Mouse (Mus musculus) forebrain, embryonic 16.5 days (tissue): ENCODE data around the gene Mrps11. TPM values are rescaled to one million over a fixed set of nuclear protein-coding genes. Genes with fewer than 3 reads are reported as not detected.

Source experiments
- ATAC-seq: fragments of 200-750 bp; cut with Nextera tagmentation; 2 replicates; pipeline ENCODE4 v1.8.0; 2017; ENCODE audit warnings: mild to moderate bottlenecking, moderate library complexity
- H3K27ac ChIP-seq: fragments of 300-500 bp; sonication (generic); 2 replicates; pipeline ENCODE4 v1.5.1; 2014; ENCODE audit warnings: low read length, control low read depth
- H3K27me3 ChIP-seq: fragments of 300-500 bp; sonication (generic); replicated peaks from 2 replicates; pipeline ENCODE4 v1.6.1; 2014; ENCODE audit warnings: low read length; ENCODE audit not compliant: control insufficient read depth, insufficient read depth
- H3K36me3 ChIP-seq: fragments of 300-500 bp; sonication (generic); 2 replicates; pipeline ENCODE4 v1.6.1; 2014; ENCODE audit not compliant: control insufficient read depth, insufficient read depth
- H3K4me1 ChIP-seq: fragments of 300-500 bp; sonication (generic); replicated peaks from 2 replicates; pipeline ENCODE4 v1.6.1; 2014; ENCODE audit warnings: low read length; ENCODE audit not compliant: control insufficient read depth, insufficient read depth
- H3K4me2 ChIP-seq: fragments of 300-500 bp; sonication (generic); 2 replicates; pipeline ENCODE4 v1.6.1; 2014; ENCODE audit warnings: mild to moderate bottlenecking, low read length, control low read depth
- H3K4me3 ChIP-seq: fragments of 300-500 bp; sonication (generic); replicated peaks from 2 replicates; pipeline ENCODE4 v1.5.1; 2014; ENCODE audit warnings: mild to moderate bottlenecking, low read length, control low read depth
- H3K9ac ChIP-seq: fragments of 300-500 bp; sonication (generic); replicated peaks from 2 replicates; pipeline ENCODE4 v1.6.1; 2014; ENCODE audit warnings: low read depth, low read length, control low read depth
- H3K9me3 ChIP-seq: fragments of 300-500 bp; sonication (generic); 2 replicates; pipeline ENCODE4 v1.6.1; 2016; ENCODE audit warnings: low read length; ENCODE audit not compliant: control insufficient read depth
- WGBS: fragments of 180-500 bp; shearing (Covaris S2); extraction: QIAGEN DNeasy Blood & Tissue Kit; methylation state at CpG from one replicate; pipeline ENCODE4 v1.1.7; 2014; 5-methylcytosine and 5-hydroxymethylcytosine counted together
- polyA plus RNA-seq: library from polyadenylated mRNA; unstranded; fragments of >200 nt; fragmentation: Nextera tagmentation; extraction: Ambion mirVana; gene quantifications from 2 replicates; pipeline ENCODE4 v1.2.1, GENCODE M21; 2015

The Mrps11 gene
- polyA plus RNA-seq, 1 experiment from 2014 or later = 73.7 TPM

DNA sequence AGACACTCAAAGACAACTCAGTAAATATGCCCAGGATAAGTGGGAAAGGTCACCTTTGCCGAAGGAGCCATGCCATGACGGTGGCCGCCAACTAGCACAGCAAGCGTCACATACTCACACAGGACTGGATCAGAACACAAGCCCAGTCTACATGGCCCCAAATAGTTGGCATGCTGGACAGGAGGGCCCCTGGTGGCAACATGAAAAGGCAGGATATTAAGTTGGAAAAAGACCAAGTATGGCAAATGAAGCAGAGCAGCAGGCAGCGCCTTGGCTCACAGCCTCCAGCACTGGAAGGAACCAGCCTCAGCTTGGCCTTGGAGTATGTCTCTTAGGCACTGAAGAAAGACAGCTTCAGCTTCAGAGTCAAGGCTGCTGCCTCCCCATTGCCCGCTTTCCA lies 30.9 kb downstream of the Mrps11 start:
- Histone ChIP-seq H3K27me3 (no peaks in the 10 kb centered on the region), H3K9ac (no peak overlapping the region), H3K4me1 (peaks cover 7% of the 10 kb centered on the region; the same call in 1 of the 2 replicates), H3K27ac (no peak overlapping the region), H3K4me3 (no peak overlapping the region), H3K4me2 (no peak overlapping the region), H3K9me3 (no peaks in the 10 kb centered on the region), H3K36me3 (no peaks in the 10 kb centered on the region)
- 80% methylated on average over 6 of the region's 6 CpGs for WGBS
- ATAC-seq = no peak

DNA sequence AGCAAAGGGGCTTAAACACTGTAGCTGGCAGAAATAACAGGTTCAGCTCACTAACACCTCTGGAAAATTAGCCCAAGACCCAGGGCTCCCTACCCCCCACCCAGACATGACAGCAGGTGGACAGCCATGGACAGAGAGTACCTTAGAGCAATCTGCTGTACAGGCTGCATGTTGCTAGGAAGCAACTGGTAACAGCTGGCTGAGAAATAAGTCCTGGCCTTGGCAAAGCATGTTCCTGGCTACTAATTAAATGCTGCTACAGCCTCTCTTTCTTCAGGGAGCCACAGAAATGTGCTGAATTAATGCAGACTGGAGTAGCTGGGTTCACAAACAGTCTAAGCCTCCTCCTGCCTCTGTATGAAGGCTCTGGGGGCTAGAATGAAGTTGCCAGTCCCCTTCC lies 31.8 kb downstream of the Mrps11 start:
- ATAC-seq = 0 out of 2 replicates have a peak, but pooled peaks have one; percentile 33
- Histone ChIP-seq H3K4me2 (no peak overlapping the region), H3K4me3 (no peak overlapping the region), H3K9me3 (no peaks in the 10 kb centered on the region), H3K27me3 (no peaks in the 10 kb centered on the region), H3K4me1 (peaks cover 7% of the 10 kb centered on the region; the same call in 1 of the 2 replicates), H3K9ac (no peak overlapping the region), H3K27ac (no peak overlapping the region), H3K36me3 (no peaks in the 10 kb centered on the region)

DNA sequence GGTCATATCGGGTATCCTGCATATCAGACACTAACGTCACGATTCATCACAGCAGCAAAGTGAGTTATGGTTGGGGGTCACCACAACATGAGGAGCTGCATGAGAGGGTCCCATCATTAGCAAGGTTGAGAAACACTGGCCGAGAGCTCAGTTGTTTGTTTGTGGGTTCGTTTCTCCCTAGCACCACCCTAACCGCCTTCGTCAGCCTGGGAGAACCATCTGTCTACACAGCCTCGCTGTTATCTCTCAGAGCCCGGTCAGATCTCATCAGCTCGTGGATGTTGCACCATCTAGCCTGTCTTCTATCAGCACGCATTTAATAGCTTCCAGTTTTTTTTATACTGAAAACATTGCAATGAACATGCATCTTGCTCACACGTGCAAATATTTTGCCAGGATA lies 35.4 kb downstream of the Mrps11 start:
- Histone ChIP-seq H3K4me2 (no peak overlapping the region), H3K4me1 (peaks cover 7% of the 10 kb centered on the region; the same call in 1 of the 2 replicates), H3K36me3 (no peaks in the 10 kb centered on the region; the same call in 1 of the 2 replicates), H3K9ac (no peak overlapping the region), H3K9me3 (no peaks in the 10 kb centered on the region), H3K27ac (no peak overlapping the region), H3K4me3 (no peak overlapping the region), H3K27me3 (no peaks in the 10 kb centered on the region)
- no peak for ATAC-seq
- WGBS = 77% methylated on average over 12 of the region's 12 CpGs

DNA sequence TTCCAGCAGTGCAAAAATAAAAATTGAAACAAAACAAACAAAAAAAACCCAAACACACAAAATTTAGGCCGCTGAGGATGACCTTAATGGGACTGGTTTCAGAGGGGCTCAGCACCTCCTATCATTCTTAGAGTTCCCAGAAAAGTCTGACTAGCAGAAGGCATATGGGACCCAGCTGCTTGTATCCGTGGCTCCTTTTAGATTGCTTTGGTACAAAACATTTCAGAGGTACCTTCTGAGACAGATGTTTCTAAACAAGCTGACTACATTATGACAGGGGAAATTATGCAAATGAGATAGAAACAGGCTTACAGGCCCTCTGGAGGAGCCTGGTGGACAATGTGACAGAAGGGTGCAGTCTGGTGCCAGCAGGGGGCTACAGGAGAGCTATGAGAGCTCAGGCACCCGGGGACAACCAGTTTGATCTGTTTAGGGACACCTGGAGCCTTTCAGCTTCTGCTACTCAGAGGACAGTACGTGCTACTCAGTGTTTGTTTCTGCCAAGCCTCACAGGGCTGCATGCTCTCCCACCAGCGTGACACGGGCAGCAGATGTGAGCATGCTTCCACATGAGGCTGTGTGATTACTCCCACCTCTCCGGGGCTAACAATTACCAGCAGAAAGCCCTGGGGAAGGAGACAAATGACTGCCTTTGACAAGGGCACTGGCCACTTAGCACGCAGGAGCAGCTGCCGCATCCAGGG lies 43.9 kb downstream of the Mrps11 start:
- Histone ChIP-seq H3K9ac (no peak overlapping the region), H3K27ac (no peak overlapping the region), H3K36me3 (peaks cover 8% of the 10 kb centered on the region; the same call in 1 of the 2 replicates), H3K27me3 (no peaks in the 10 kb centered on the region), H3K4me1 (peaks cover 4% of the 10 kb centered on the region; the same call in 1 of the 2 replicates), H3K9me3 (no peaks in the 10 kb centered on the region), H3K4me2 (no peak overlapping the region), H3K4me3 (no peak overlapping the region)
- ATAC-seq = peak; percentile 20; the same call in 1 of the 2 replicates
- WGBS = 60% methylated on average over 9 of the region's 9 CpGs

DNA sequence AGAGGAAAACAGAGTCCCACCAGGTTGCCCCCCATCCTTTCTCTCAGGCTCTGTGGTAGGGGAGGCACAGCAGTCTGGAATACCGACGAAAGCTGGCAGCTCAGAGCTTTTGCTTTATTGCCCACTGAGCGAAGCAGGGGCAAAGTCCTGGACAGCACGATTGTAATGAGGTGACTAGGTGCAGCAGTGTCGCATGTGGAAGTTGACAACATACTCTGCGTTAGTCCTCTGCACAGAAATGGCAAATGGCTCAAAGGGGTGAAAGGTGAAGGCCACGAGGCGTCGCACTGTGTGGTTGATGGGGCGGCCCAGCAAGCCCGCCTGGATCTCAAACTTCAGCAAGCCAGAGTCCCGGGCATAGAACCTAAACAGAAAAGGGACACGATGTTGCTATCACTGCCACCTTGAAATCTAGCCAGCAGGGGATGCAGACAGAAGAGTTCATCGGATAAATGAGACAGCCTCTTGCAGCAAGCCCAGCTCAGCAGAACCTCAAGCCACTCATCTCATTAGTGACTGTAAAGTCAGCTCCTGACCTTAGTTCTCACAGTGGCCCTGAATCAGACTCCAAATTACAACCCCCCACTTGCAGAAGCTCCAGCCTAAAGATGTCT lies 44.9 kb downstream of the Mrps11 start:
- Histone ChIP-seq H3K4me2 (no peak overlapping the region), H3K9ac (no peak overlapping the region), H3K36me3 (peaks cover 8% of the 10 kb centered on the region; the same call in 1 of the 2 replicates), H3K27me3 (no peaks in the 10 kb centered on the region), H3K4me1 (peaks cover 4% of the 10 kb centered on the region; the same call in 1 of the 2 replicates), H3K27ac (no peak overlapping the region), H3K4me3 (no peak overlapping the region), H3K9me3 (no peaks in the 10 kb centered on the region)
- no peak for ATAC-seq
- 89% methylated on average over 14 of the region's 14 CpGs for WGBS

DNA sequence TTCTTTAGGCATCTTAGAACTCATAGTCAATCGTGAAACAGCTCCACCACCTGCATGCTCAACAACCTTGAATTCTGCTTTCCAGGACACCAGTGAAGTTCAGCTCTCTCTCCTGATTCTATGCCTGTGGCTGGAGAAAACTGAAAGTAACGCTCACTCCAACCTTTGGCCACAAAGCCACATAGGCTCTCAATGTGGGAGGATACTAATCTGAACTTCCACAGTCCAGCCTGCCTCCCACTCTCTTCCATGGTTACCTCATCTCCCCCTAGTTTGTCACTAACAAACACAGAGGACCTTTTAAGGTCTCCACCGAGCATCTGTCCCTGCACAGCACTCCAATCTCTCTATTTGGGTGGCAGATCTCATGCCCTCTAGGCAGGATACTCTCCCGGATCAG lies 52.7 kb downstream of the Mrps11 start:
- H3K27me3 ChIP-seq = no peaks in the 10 kb centered on the region
- H3K36me3 ChIP-seq = peaks cover 13% of the 10 kb centered on the region
- H3K4me3 ChIP-seq = no peak overlapping the region
- H3K9ac ChIP-seq = no peak overlapping the region
- no peaks in the 10 kb centered on the region for H3K4me1 ChIP-seq
- H3K9me3 ChIP-seq = no peaks in the 10 kb centered on the region
- no peak overlapping the region for H3K27ac ChIP-seq
- no peak overlapping the region for H3K4me2 ChIP-seq
- 88% methylated on average over 4 of the region's 4 CpGs for WGBS
- no peak for ATAC-seq

DNA sequence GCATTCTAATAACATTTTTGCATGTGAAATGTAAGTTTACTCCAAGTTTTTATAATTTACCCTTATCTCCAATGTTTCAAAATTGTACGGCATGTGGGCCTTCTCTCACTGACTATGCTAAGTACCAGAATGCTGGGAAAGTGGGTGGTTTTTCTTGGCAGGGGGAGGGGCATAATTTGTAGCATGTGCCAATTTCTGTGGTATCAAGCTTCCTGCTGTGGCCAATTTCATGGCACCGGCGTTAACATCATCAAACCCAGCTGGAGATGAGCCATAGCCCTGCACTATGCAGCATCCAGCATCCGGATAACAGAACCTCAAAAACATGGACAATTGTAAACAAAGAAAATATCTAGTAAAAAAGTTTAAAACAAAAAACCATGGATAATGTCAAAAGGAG lies 54.3 kb downstream of the Mrps11 start:
- no peak for ATAC-seq
- peaks cover 15% of the 10 kb centered on the region for H3K36me3 ChIP-seq
- no peak overlapping the region for H3K4me3 ChIP-seq
- H3K9me3 ChIP-seq = no peaks in the 10 kb centered on the region
- 69% methylated on average over 4 of the region's 4 CpGs for WGBS
- H3K4me1 ChIP-seq = no peaks in the 10 kb centered on the region
- no peak overlapping the region for H3K9ac ChIP-seq
- H3K27me3 ChIP-seq = no peaks in the 10 kb centered on the region
- H3K27ac ChIP-seq = no peak overlapping the region
- H3K4me2 ChIP-seq = no peak overlapping the region

DNA sequence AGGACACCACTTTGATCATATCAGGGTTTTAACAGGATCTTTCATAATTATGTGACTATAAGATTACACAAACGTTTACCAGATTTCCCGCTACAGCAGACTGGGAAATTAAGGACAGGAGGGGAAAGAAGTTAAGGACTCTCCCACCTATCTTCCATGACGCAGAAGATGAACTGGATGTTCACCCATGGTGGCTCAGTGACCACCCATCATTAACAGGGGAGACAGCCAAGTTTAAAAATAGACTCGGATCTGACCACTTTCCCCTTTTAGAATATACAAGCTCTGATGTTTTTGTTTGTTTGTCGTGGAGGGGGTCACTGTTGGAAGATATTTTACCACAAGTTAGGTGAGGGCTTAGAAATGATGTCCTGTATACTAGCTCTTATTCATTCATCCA lies 58.7 kb downstream of the Mrps11 start:
- H3K9ac ChIP-seq = no peak overlapping the region
- H3K27me3 ChIP-seq = no peaks in the 10 kb centered on the region
- H3K27ac ChIP-seq = no peak overlapping the region
- H3K4me2 ChIP-seq = no peak overlapping the region
- ATAC-seq = no peak
- 91% methylated on average over 5 of the region's 5 CpGs for WGBS
- no peaks in the 10 kb centered on the region for H3K9me3 ChIP-seq
- H3K4me3 ChIP-seq = no peak overlapping the region
- peaks cover 8% of the 10 kb centered on the region for H3K4me1 ChIP-seq
- H3K36me3 ChIP-seq = peaks cover 26% of the 10 kb centered on the region
